Mouse (Mus musculus) MEL (cell line): ENCODE results near the gene Prr5.

ENCODE experiments used
- CTCF ChIP-seq, 3 experiments: IDR thresholded peaks in 2 of 3; conservative IDR thresholded peaks in 1 of 3; 2 replicates each; pipeline ENCODE4 v1.5.1; 2011 to 2012; ENCODE audit warnings: low read length in 3 of 3, low read depth in 2 of 3, mild to moderate bottlenecking in 2 of 3, improper control_type of control experiment in 1 of 3, inconsistent platforms in 1 of 3, mixed read lengths in 1 of 3, moderate library complexity in 1 of 3; ENCODE audit not compliant: control insufficient read depth in 1 of 3, insufficient read depth in 1 of 3, poor library complexity in 1 of 3, severe bottlenecking in 1 of 3
- E2F4 ChIP-seq: IDR thresholded peaks from 2 replicates; pipeline ENCODE4 v1.6.1; 2011; ENCODE audit warnings: low read depth, low read length, improper control_type of control experiment, borderline replicate concordance
- GATA1 ChIP-seq: IDR thresholded peaks from 2 replicates; pipeline ENCODE4 v1.6.1; 2011; ENCODE audit warnings: low read depth, low read length, improper control_type of control experiment
- MAZ ChIP-seq: IDR thresholded peaks from 2 replicates; pipeline ENCODE4 v1.6.1; 2012; ENCODE audit warnings: low read depth, mild to moderate bottlenecking, inconsistent platforms, low read length, improper control_type of control experiment
- POLR2A ChIP-seq, 2 experiments: IDR thresholded peaks; 2 replicates each; pipeline ENCODE4 v1.6.1; 2011 to 2012; ENCODE audit warnings: low read length in 2 of 2, mild to moderate bottlenecking in 2 of 2, control low read depth in 1 of 2, improper control_type of control experiment in 1 of 2, low read depth in 1 of 2, moderate library complexity in 1 of 2; ENCODE audit not compliant: control insufficient read depth in 1 of 2, insufficient read depth in 1 of 2, poor library complexity in 1 of 2
- ZNF384 ChIP-seq: IDR thresholded peaks from 2 replicates; pipeline ENCODE4 v1.6.1; 2012; ENCODE audit warnings: low read depth, mild to moderate bottlenecking, inconsistent platforms, low read length, improper control_type of control experiment

DNA sequence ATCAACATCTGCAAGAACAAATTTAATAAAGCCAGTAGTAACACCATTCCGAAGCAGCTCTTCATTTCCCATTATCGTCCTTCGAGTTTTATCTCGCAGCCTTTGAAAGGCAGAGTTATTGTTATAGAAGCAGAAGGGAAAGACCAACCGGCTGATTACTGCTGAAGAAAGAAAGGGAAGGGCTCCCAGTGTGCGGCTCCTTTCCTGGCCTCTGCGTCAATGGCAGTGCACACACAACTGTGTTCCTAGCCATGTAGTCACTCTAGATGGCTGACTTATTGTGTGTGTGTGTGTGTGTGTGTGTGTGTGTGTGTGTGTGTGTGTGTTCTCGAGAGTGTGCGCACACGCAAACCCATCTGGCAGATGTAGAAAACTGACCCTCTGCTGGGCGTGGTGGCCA lies 45.7 kb downstream of the Prr5 start:
- TF ChIP-seq POLR2A (IDR thresholded peaks at IDR 0.05; ENCODE audit: control insufficient read depth in 1 of 2, insufficient read depth in 1 of 2, low read depth in 1 of 2, low read length in 2 of 2, poor library complexity in 1 of 2), result no peak
- TF ChIP-seq GATA1, result no peak
- no peak for TF ChIP-seq E2F4
- TF ChIP-seq CTCF (IDR thresholded peaks at IDR 0.05 in 2 of 3, conservative IDR thresholded peaks at IDR 0.05 in 1 of 3; ENCODE audit: control insufficient read depth in 1 of 3, insufficient read depth in 1 of 3, low read depth in 2 of 3, low read length in 3 of 3, poor library complexity in 1 of 3, severe bottlenecking in 1 of 3), result no peak
- no peak for TF ChIP-seq ZNF384
- TF ChIP-seq MAZ, result no peak
